Mouse (Mus musculus) midbrain, embryonic 13.5 days (tissue): ENCODE measurements at regions not wholly inside any gene's neighbourhood (a gene's known extent, or its start where the extent isn't known, plus 50 kb on each side); places are given as distances from the start of the nearest gene placed in this dataset.

Experiments
- ATAC-seq: fragments of 200-750 bp; cut with Nextera tagmentation; 2 replicates; pipeline ENCODE4 v1.8.0; 2017; ENCODE audit warnings: mild to moderate bottlenecking, moderate TSS enrichment, moderate library complexity
- H3K27ac ChIP-seq: fragments of 300-500 bp; sonication (generic); 2 replicates; pipeline ENCODE4 v1.5.1; 2015; ENCODE audit warnings: inconsistent platforms, mild to moderate bottlenecking, moderate library complexity
- H3K27me3 ChIP-seq: fragments of 300-500 bp; sonication (generic); 2 replicates; pipeline ENCODE4 v1.6.1; 2015; ENCODE audit warnings: mild to moderate bottlenecking, inconsistent platforms
- H3K36me3 ChIP-seq: fragments of 300-500 bp; sonication (generic); 2 replicates; pipeline ENCODE4 v1.6.1; 2015; ENCODE audit warnings: mild to moderate bottlenecking, inconsistent platforms
- H3K4me1 ChIP-seq: fragments of 300-500 bp; sonication (generic); replicated peaks from 2 replicates; pipeline ENCODE4 v1.6.1; 2015; ENCODE audit warnings: inconsistent platforms
- H3K4me2 ChIP-seq: fragments of 300-500 bp; sonication (generic); replicated peaks from 2 replicates; pipeline ENCODE4 v1.6.1; 2015; ENCODE audit warnings: moderate library complexity, mild to moderate bottlenecking, inconsistent platforms
- H3K4me3 ChIP-seq: fragments of 300-500 bp; sonication (generic); replicated peaks from 2 replicates; pipeline ENCODE4 v1.5.1; 2015; ENCODE audit warnings: mild to moderate bottlenecking, inconsistent platforms
- H3K9ac ChIP-seq: fragments of 300-500 bp; sonication (generic); replicated peaks from 2 replicates; pipeline ENCODE4 v1.6.1; 2015; ENCODE audit warnings: mild to moderate bottlenecking, inconsistent platforms
- H3K9me3 ChIP-seq: fragments of 300-500 bp; sonication (generic); 2 replicates; pipeline ENCODE4 v1.6.1; 2016; ENCODE audit warnings: mild to moderate bottlenecking, inconsistent platforms
- WGBS: fragments of 180-500 bp; shearing (Covaris S2); methylation state at CpG from one replicate; pipeline ENCODE4 v1.1.7; 2015; 5-methylcytosine and 5-hydroxymethylcytosine counted together

- no peaks in the 10 kb centered on the region for H3K9me3 ChIP-seq
- H3K4me3 ChIP-seq: no peak overlapping the region
- H3K36me3 ChIP-seq: no peaks in the 10 kb centered on the region
- no peak overlapping the region for H3K4me2 ChIP-seq
- ATAC-seq: no peak
- no peak overlapping the region for H3K27ac ChIP-seq
- H3K27me3 ChIP-seq: no peaks in the 10 kb centered on the region
- no peak overlapping the region for H3K9ac ChIP-seq
- 78% methylated on average over 2 of the region's 2 CpGs for WGBS
- H3K4me1 ChIP-seq: peaks cover 29% of the 10 kb centered on the region
Observed at GRCm38 (mm10) chr3:105357511-105357910, 94.6 kb upstream of the Kcnd3 start.

GRCm38 (mm10) chr3:105359636-105360035, 92.5 kb upstream of the Kcnd3 start:
- Histone ChIP-seq H3K9me3 (no peaks in the 10 kb centered on the region), H3K27me3 (no peaks in the 10 kb centered on the region), H3K4me1 (peaks cover 21% of the 10 kb centered on the region), H3K27ac (no peak overlapping the region), H3K9ac (no peak overlapping the region), H3K4me3 (no peak overlapping the region), H3K4me2 (no peak overlapping the region), H3K36me3 (no peaks in the 10 kb centered on the region)
- ATAC-seq: no peak
- WGBS: 43% methylated on average over 3 of the region's 3 CpGs

- H3K27ac ChIP-seq: no peak overlapping the region
- no peaks in the 10 kb centered on the region for H3K36me3 ChIP-seq
- H3K4me1 ChIP-seq: peaks cover 9% of the 10 kb centered on the region
- 74% methylated on average over 5 of the region's 5 CpGs for WGBS
- peak; percentile 43; the same call in 1 of the 2 replicates for ATAC-seq
- no peaks in the 10 kb centered on the region for H3K9me3 ChIP-seq
- no peaks in the 10 kb centered on the region for H3K27me3 ChIP-seq
- H3K4me3 ChIP-seq: no peak overlapping the region
- H3K4me2 ChIP-seq: no peak overlapping the region
- no peak overlapping the region for H3K9ac ChIP-seq
Observed at GRCm38 (mm10) chr3:105364685-105365084, 87.4 kb upstream of the Kcnd3 start.

- H3K4me2 ChIP-seq: no peak overlapping the region
- 86% methylated on average over 6 of the region's 6 CpGs for WGBS
- no peak overlapping the region for H3K4me3 ChIP-seq
- no peaks in the 10 kb centered on the region for H3K9me3 ChIP-seq
- no peak overlapping the region for H3K9ac ChIP-seq
- H3K36me3 ChIP-seq: no peaks in the 10 kb centered on the region
- H3K4me1 ChIP-seq: peaks cover 7% of the 10 kb centered on the region; the same call in 1 of the 2 replicates
- no peaks in the 10 kb centered on the region for H3K27me3 ChIP-seq
- ATAC-seq: no peak
- H3K27ac ChIP-seq: no peak overlapping the region
Observed at GRCm38 (mm10) chr3:105366806-105367205, 85.3 kb upstream of the Kcnd3 start.

- Histone ChIP-seq H3K4me1 (peaks cover 14% of the 10 kb centered on the region; the same call in 1 of the 2 replicates), H3K4me3 (no peak overlapping the region), H3K9ac (no peak overlapping the region), H3K36me3 (no peaks in the 10 kb centered on the region), H3K27ac (no peak overlapping the region), H3K27me3 (no peaks in the 10 kb centered on the region), H3K4me2 (no peak overlapping the region), H3K9me3 (no peaks in the 10 kb centered on the region)
- no peak for ATAC-seq
- 74% methylated on average over 8 of the region's 8 CpGs for WGBS
Observed at GRCm38 (mm10) chr3:105367972-105368371, 84.2 kb upstream of the Kcnd3 start.

GRCm38 (mm10) chr3:105372371-105372828, 79.7 kb upstream of the Kcnd3 start:
- ATAC-seq: peak; percentile 53
- H3K27ac ChIP-seq: no peak overlapping the region
- 14% methylated on average over 6 of the region's 6 CpGs for WGBS

GRCm38 (mm10) chr3:105374306-105374705, 77.8 kb upstream of the Kcnd3 start:
- Histone ChIP-seq H3K4me3 (no peak overlapping the region), H3K36me3 (no peaks in the 10 kb centered on the region), H3K27me3 (no peaks in the 10 kb centered on the region), H3K9ac (no peak overlapping the region), H3K27ac (no peak overlapping the region), H3K4me2 (no peak overlapping the region), H3K9me3 (no peaks in the 10 kb centered on the region), H3K4me1 (peaks cover 11% of the 10 kb centered on the region; the same call in 1 of the 2 replicates)
- 67% methylated on average over 1 of the region's 1 CpGs for whole genome bisulfite sequencing
- no peak for ATAC-seq

More at GRCm38 (mm10) chr3:105372371-105372828, 79.7 kb upstream of the Kcnd3 start:
- Histone ChIP-seq H3K9me3 (no peaks in the 10 kb centered on the region), H3K4me3 (no peak overlapping the region), H3K27me3 (no peaks in the 10 kb centered on the region), H3K9ac (no peak overlapping the region), H3K4me2 (no peak overlapping the region), H3K36me3 (no peaks in the 10 kb centered on the region), H3K4me1 (peaks cover 12% of the 10 kb centered on the region; the same call in 1 of the 2 replicates)

- ATAC-seq: no peak
- H3K27ac ChIP-seq: no peak overlapping the region
- no peak overlapping the region for H3K4me2 ChIP-seq
- H3K9me3 ChIP-seq: no peaks in the 10 kb centered on the region
- no peaks in the 10 kb centered on the region for H3K36me3 ChIP-seq
- H3K4me1 ChIP-seq: peaks cover 10% of the 10 kb centered on the region; the same call in 1 of the 2 replicates
- H3K4me3 ChIP-seq: no peak overlapping the region
- no peak overlapping the region for H3K9ac ChIP-seq
- no peaks in the 10 kb centered on the region for H3K27me3 ChIP-seq
Observed at GRCm38 (mm10) chr3:105374836-105375235, 77.3 kb upstream of the Kcnd3 start.

- WGBS: 87% methylated on average over 5 of the region's 5 CpGs
- no peak overlapping the region for H3K27ac ChIP-seq
- H3K36me3 ChIP-seq: no peaks in the 10 kb centered on the region
- ATAC-seq: no peak
- no peaks in the 10 kb centered on the region for H3K27me3 ChIP-seq
- no peak overlapping the region for H3K4me3 ChIP-seq
- H3K4me2 ChIP-seq: no peak overlapping the region
- H3K9ac ChIP-seq: no peak overlapping the region
- H3K4me1 ChIP-seq: peaks cover 8% of the 10 kb centered on the region; the same call in 1 of the 2 replicates
- H3K9me3 ChIP-seq: no peaks in the 10 kb centered on the region
Observed at GRCm38 (mm10) chr3:105375383-105375782, 76.7 kb upstream of the Kcnd3 start.

- WGBS: 87% methylated on average over 7 of the region's 7 CpGs
- no peaks in the 10 kb centered on the region for H3K9me3 ChIP-seq
- no peak overlapping the region for H3K27ac ChIP-seq
- H3K4me2 ChIP-seq: no peak overlapping the region
- peaks cover 8% of the 10 kb centered on the region; the same call in 1 of the 2 replicates for H3K4me1 ChIP-seq
- ATAC-seq: no peak
- no peak overlapping the region for H3K4me3 ChIP-seq
- H3K36me3 ChIP-seq: no peaks in the 10 kb centered on the region
- H3K27me3 ChIP-seq: no peaks in the 10 kb centered on the region
- H3K9ac ChIP-seq: no peak overlapping the region
Observed at GRCm38 (mm10) chr3:105375820-105376219, 76.3 kb upstream of the Kcnd3 start.

GRCm38 (mm10) chr3:105376346-105376745, 75.8 kb upstream of the Kcnd3 start:
- no peak overlapping the region for H3K9ac ChIP-seq
- 87% methylated on average over 5 of the region's 5 CpGs for WGBS
- H3K36me3 ChIP-seq: no peaks in the 10 kb centered on the region
- no peak overlapping the region for H3K4me3 ChIP-seq
- no peak overlapping the region for H3K27ac ChIP-seq
- no peaks in the 10 kb centered on the region for H3K9me3 ChIP-seq
- peaks cover 8% of the 10 kb centered on the region; the same call in 1 of the 2 replicates for H3K4me1 ChIP-seq
- no peak for ATAC-seq
- H3K27me3 ChIP-seq: no peaks in the 10 kb centered on the region
- H3K4me2 ChIP-seq: no peak overlapping the region

- Histone ChIP-seq H3K27me3 (no peaks in the 10 kb centered on the region), H3K27ac (no peak overlapping the region), H3K36me3 (no peaks in the 10 kb centered on the region), H3K9me3 (no peaks in the 10 kb centered on the region), H3K4me1 (no peaks in the 10 kb centered on the region), H3K4me3 (no peak overlapping the region), H3K9ac (no peak overlapping the region), H3K4me2 (no peak overlapping the region)
- 79% methylated on average over 4 of the region's 4 CpGs for WGBS
- no peak for ATAC-seq
Observed at GRCm38 (mm10) chr3:105380818-105381217, 71.3 kb upstream of the Kcnd3 start.
